Mouse (Mus musculus): ENCODE results near the gene Fcgr1. TPM values are rescaled to one million over a fixed set of nuclear protein-coding genes. Genes with fewer than 3 reads are reported as not detected.

Gene Fcgr1
- total RNA-seq, 2 experiments from 2014 or later, result 4.6 TPM; not detected in 1

DNA sequence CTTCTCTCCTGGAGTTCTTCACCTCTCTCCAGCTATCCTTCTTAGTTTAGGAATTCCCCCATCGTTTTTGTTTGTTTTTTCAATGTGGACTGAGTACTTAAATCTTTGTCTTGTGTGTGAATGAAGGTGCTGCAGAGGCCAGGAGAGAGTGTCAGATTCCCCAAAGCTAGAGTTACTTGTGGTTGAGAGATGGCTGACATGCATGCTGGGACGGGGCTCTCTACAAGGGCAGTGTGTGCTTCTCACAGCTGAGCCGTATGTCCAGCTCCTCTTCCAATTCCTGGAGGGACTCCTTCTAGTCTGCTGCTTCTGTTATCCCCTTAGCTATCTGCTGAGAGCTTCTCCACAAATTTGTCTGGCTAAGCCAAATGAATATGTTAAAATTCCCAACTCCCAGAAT, 57.9 kb downstream of the Fcgr1 start:
- no peak for ATAC-seq (replicated peaks; ENCODE audit: poor library complexity, severe bottlenecking)

DNA sequence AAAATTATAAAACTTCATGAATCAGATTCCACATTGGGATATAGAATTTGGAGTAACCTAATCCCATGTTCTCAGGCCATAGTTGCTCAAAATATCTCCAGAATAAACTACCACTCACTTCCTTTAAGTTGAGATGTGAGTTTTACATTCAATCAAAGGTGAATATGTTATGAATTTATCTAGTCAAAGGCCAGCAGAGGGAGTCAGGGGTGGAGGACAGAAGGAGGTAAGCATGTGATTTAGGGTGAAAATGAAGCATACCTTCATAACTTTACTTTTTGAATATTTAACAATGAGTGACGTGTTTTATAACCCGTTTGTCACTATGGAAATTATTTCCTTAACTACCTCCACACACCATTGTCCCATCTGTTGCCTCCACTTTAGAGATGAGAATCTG, 58.9 kb downstream of the Fcgr1 start:
- no peak for ATAC-seq (replicated peaks; ENCODE audit: poor library complexity, severe bottlenecking)

Other genes with a start within 250 kb of the Fcgr1 start
- 16.8 and 56.2 TPM in 2 replicates for gene Vps45, start 235.5 kb downstream of the Fcgr1 start, total RNA-seq (2014; fragmentation: Nextera tagmentation)
- gene Vps45, start 235.5 kb downstream of the Fcgr1 start, total RNA-seq (2017), result 13.1 and 13.6 TPM in 2 replicates
- 3.4 and 6.1 TPM in 2 replicates for gene Otud7b, start 189.4 kb downstream of the Fcgr1 start, total RNA-seq (2014; fragmentation: Nextera tagmentation)
- gene Otud7b, start 189.4 kb downstream of the Fcgr1 start, total RNA-seq (2017), result 8.8 and 12.5 TPM in 2 replicates
- not detected in 2 replicates for gene Mtmr11, start 132.0 kb downstream of the Fcgr1 start, total RNA-seq (2014; fragmentation: Nextera tagmentation)
- gene Mtmr11, start 132.0 kb downstream of the Fcgr1 start, total RNA-seq (2017), result 2.6 TPM in 1 of 2 replicates, not detected in the other
- gene Sf3b4, start 121.6 kb downstream of the Fcgr1 start, total RNA-seq (2014; fragmentation: Nextera tagmentation), result 94.6 and 123 TPM in 2 replicates
- 18.4 and 22.7 TPM in 2 replicates for gene Sf3b4, start 121.6 kb downstream of the Fcgr1 start, total RNA-seq (2017)
- 0.39 and 1.7 TPM in 2 replicates for gene Sv2a, start 112.8 kb downstream of the Fcgr1 start, total RNA-seq (2014; fragmentation: Nextera tagmentation)
- 0.21 and 1.7 TPM in 2 replicates for gene Sv2a, start 112.8 kb downstream of the Fcgr1 start, total RNA-seq (2017)
- gene Bola1, start 74.3 kb downstream of the Fcgr1 start, total RNA-seq (2014; fragmentation: Nextera tagmentation), result 9.4 and 44.0 TPM in 2 replicates
- gene Bola1, start 74.3 kb downstream of the Fcgr1 start, total RNA-seq (2017), result 45.3 and 56.0 TPM in 2 replicates
- gene Hist2h2ab, start 74.1 kb downstream of the Fcgr1 start, total RNA-seq (2014; fragmentation: Nextera tagmentation), result 2.9 and 4.4 TPM in 2 replicates
- gene Hist2h2ab, start 74.1 kb downstream of the Fcgr1 start, total RNA-seq (2017), result 239 TPM in 2 replicates
- gene Hist2h2ac, start 73.1 kb downstream of the Fcgr1 start, total RNA-seq (2014; fragmentation: Nextera tagmentation), result 11.4 and 41.6 TPM in 2 replicates
- 2,701 and 3,178 TPM in 2 replicates for gene Hist2h2ac, start 73.1 kb downstream of the Fcgr1 start, total RNA-seq (2017)
- gene Hist2h2be, start 72.8 kb downstream of the Fcgr1 start, total RNA-seq (2014; fragmentation: Nextera tagmentation), result 5.1 and 11.2 TPM in 2 replicates
- 3.3 and 4.4 TPM in 2 replicates for gene Hist2h2be, start 72.8 kb downstream of the Fcgr1 start, total RNA-seq (2017)
- gene Hist2h3c2, start 54.8 kb downstream of the Fcgr1 start, total RNA-seq (2014; fragmentation: Nextera tagmentation), result 35.5 and 102 TPM in 2 replicates
- gene Hist2h3c2, start 54.8 kb downstream of the Fcgr1 start, total RNA-seq (2017), result 160 and 202 TPM in 2 replicates
- gene Hist2h2aa2, start 53.7 kb downstream of the Fcgr1 start, total RNA-seq (2014; fragmentation: Nextera tagmentation), result 22.0 TPM in 1 of 2 replicates, not detected in the other
- gene Hist2h2aa2, start 53.7 kb downstream of the Fcgr1 start, total RNA-seq (2017), result 5,007 TPM in 1 of 2 replicates, not detected in the other
- 15.5 and 20.3 TPM in 2 replicates for gene Hist2h2aa1, start 48.5 kb downstream of the Fcgr1 start, total RNA-seq (2014; fragmentation: Nextera tagmentation)
- gene Hist2h2aa1, start 48.5 kb downstream of the Fcgr1 start, total RNA-seq (2017), result 5,091 and 8,727 TPM in 2 replicates
- 2.6 TPM in 1 of 2 replicates, not detected in the other for gene Hist2h3c1, start 47.3 kb downstream of the Fcgr1 start, total RNA-seq (2014; fragmentation: Nextera tagmentation)
- 3.9 TPM in 1 of 2 replicates, not detected in the other for gene Hist2h3c1, start 47.3 kb downstream of the Fcgr1 start, total RNA-seq (2017)
- gene Hist2h4, start 30.7 kb downstream of the Fcgr1 start, total RNA-seq (2014; fragmentation: Nextera tagmentation), result 26.9 and 57.4 TPM in 2 replicates
- gene Hist2h4, start 30.7 kb downstream of the Fcgr1 start, total RNA-seq (2017), result 89.6 and 103 TPM in 2 replicates
- 61.4 and 193 TPM in 2 replicates for gene Hist2h3b, start 25.3 kb downstream of the Fcgr1 start, total RNA-seq (2014; fragmentation: Nextera tagmentation)
- gene Hist2h3b, start 25.3 kb downstream of the Fcgr1 start, total RNA-seq (2017), result 408 and 566 TPM in 2 replicates
- 530 and 902 TPM in 2 replicates for gene Hist2h2bb, start 24.2 kb downstream of the Fcgr1 start, total RNA-seq (2014; fragmentation: Nextera tagmentation)
- 6,305 and 6,740 TPM in 2 replicates for gene Hist2h2bb, start 24.2 kb downstream of the Fcgr1 start, total RNA-seq (2017)
- not detected in 2 replicates for gene BC107364, start 158.3 kb upstream of the Fcgr1 start, total RNA-seq (2014; fragmentation: Nextera tagmentation)
- not detected in 2 replicates for gene BC107364, start 158.3 kb upstream of the Fcgr1 start, total RNA-seq (2017)
- not detected in 2 replicates for gene Hfe2, start 231.2 kb upstream of the Fcgr1 start, total RNA-seq (2014; fragmentation: Nextera tagmentation)
- not detected in 2 replicates for gene Hfe2, start 231.2 kb upstream of the Fcgr1 start, total RNA-seq (2017)